Mouse (Mus musculus) spleen, postnatal 0 days (tissue): ENCODE data around the gene Rragd. TPM values are rescaled to one million over a fixed set of nuclear protein-coding genes. Genes with fewer than 3 reads are reported as not detected.

Source experiments
- polyA plus RNA-seq: library from polyadenylated mRNA; unstranded; fragments of >200 nt; fragmentation: Nextera tagmentation; extraction: Ambion mirVana; gene quantifications from 2 replicates; pipeline ENCODE4 v1.2.1, GENCODE M21; 2015

Rragd gene
- polyA plus RNA-seq: 2.2 and 3.7 TPM in 2 replicates

DNA sequence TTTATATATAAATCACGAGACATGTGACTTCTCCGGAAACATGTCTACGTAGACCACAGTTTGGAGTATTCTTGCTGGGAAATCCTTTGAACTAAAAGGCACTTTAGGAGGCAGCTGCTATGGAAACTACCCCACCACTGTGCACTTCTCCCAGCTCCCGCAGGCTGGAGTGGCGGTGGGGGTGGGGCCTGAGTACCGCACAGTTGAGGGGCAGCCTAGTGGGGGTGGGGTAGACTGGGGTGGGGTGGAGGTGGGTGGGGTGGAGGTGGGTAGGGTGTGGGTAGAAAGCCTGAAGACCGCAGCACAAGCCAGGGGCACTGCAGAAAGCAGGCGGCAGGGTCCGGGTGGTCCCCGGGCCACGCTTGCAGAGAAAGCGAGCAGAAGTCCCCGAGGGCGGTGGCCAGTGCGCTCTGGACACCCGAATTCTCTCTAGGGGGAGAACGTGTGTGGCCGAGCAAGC, at the start of gene Rragd:
TSS of gene Rragd (plus strand) at position 322 of the 460 bp plus-strand sequence.

DNA sequence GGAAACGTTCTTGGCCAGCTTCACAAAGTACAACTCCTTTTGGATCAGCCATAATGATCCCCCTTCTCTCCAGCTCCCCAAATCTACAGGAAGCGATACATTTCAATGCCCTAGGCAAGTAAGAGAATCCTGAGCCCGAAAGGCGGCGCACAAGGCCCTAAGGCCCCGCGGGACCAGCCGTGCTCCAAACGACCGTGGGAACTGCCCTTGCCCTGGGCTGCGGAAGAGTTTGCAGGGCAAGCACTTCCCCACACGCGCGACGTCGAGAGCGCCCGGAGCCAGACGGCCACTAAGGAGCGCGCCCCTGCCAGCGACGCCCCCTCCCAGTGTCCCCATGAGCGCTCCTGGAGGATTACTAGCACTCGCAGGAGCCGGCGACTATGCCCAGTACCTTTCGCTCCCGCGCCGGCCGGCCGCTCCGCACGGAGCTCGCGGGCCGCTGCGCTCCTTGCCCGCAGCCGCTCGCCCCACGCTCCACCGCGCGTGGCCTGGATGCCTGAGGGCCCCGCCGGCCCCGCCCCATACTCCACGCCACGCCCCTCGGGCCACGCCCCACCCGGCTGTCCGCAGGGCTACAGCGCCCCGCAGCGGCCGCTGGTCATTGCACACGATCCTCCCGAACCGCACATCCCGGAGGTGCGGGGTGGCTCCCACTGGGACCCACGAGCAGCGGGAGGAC, 32.3 kb upstream of the Rragd start, which contains the start of gene Ankrd6:
TSS of gene Ankrd6 (minus strand) at position 486 of the 679 bp plus-strand sequence.

GRCm38 (mm10) chr4:33031195-33031960, 48.5 kb downstream of the Rragd start, which contains the start of gene Ube2j1:
Ube2j1 (plus strand) TSS chr4:33031416.

GRCm38 (mm10) chr4:33062981-33063380, 80.1 kb downstream of the Rragd start, which contains the start of gene Gabrr2:
Gabrr2 (plus strand) TSS chr4:33062999.

Other genes starting within 250 kb of the Rragd start
- 65.0 and 69.7 TPM in 2 replicates for gene Lyrm2, start 182.8 kb upstream of the Rragd start, polyA plus RNA-seq
- 1.5 and 1.6 TPM in 2 replicates for gene Ankrd6, start 32.2 kb upstream of the Rragd start, polyA plus RNA-seq
- 33.7 and 34.8 TPM in 2 replicates for gene Ube2j1, start 48.4 kb downstream of the Rragd start, polyA plus RNA-seq
- gene Gabrr2, start 80.0 kb downstream of the Rragd start, polyA plus RNA-seq: not detected in 2 replicates
- gene Gabrr1, start 149.5 kb downstream of the Rragd start, polyA plus RNA-seq: not detected in 2 replicates
- 0.32 and 0.35 TPM in 2 replicates for gene Pm20d2, start 206.7 kb downstream of the Rragd start, polyA plus RNA-seq
- 0.71 and 0.84 TPM in 2 replicates for gene Srsf12, start 226.0 kb downstream of the Rragd start, polyA plus RNA-seq